Mouse (Mus musculus) limb, embryonic 13.5 days (tissue): ENCODE measurements around the gene Hyal1. TPM values are rescaled to one million over a fixed set of nuclear protein-coding genes. Genes with fewer than 3 reads are reported as not detected.
"Not testable (repeated sequence)": the region's sequence is repeated elsewhere in the genome, so short reads cannot be mapped to it uniquely, and the experiment has no call there.

Experiments used
- ATAC-seq: fragments of 200-750 bp; cut with Nextera tagmentation; 2 replicates; pipeline ENCODE4 v1.8.0; 2017; ENCODE audit warnings: low read depth, moderate number of reproducible peaks, moderate TSS enrichment; ENCODE audit not compliant: low FRiP score
- H3K27ac ChIP-seq: fragments of 300-500 bp; sonication (generic); 2 replicates; pipeline ENCODE4 v1.5.1; 2015; ENCODE audit warnings: inconsistent platforms, mild to moderate bottlenecking, moderate library complexity
- H3K27me3 ChIP-seq: fragments of 300-500 bp; sonication (generic); 2 replicates; pipeline ENCODE4 v1.6.1; 2015; ENCODE audit warnings: mild to moderate bottlenecking, inconsistent platforms
- H3K36me3 ChIP-seq: fragments of 300-500 bp; sonication (generic); 2 replicates; pipeline ENCODE4 v1.6.1; 2015; ENCODE audit warnings: inconsistent platforms, mild to moderate bottlenecking, moderate library complexity
- H3K4me1 ChIP-seq: fragments of 300-500 bp; sonication (generic); 2 replicates; pipeline ENCODE4 v1.6.1; 2015; ENCODE audit warnings: inconsistent platforms
- H3K4me2 ChIP-seq: fragments of 300-500 bp; sonication (generic); replicated peaks from 2 replicates; pipeline ENCODE4 v1.6.1; 2015; ENCODE audit warnings: inconsistent platforms, mild to moderate bottlenecking, moderate library complexity
- H3K4me3 ChIP-seq: fragments of 300-500 bp; sonication (generic); 2 replicates; pipeline ENCODE4 v1.5.1; 2015; ENCODE audit warnings: moderate library complexity, mild to moderate bottlenecking, inconsistent platforms
- H3K9ac ChIP-seq: fragments of 300-500 bp; sonication (generic); 2 replicates; pipeline ENCODE4 v1.6.1; 2015; ENCODE audit warnings: mild to moderate bottlenecking, inconsistent platforms
- H3K9me3 ChIP-seq: fragments of 300-500 bp; sonication (generic); 2 replicates; pipeline ENCODE4 v1.6.1; 2016; ENCODE audit warnings: inconsistent platforms
- WGBS: fragments of 180-500 bp; shearing (Covaris S2); methylation state at CpG from one replicate; pipeline ENCODE4 v1.1.7; 2015; 5-methylcytosine and 5-hydroxymethylcytosine counted together
- polyA plus RNA-seq: library from polyadenylated mRNA; unstranded; fragments of >200 nt; fragmentation: Nextera tagmentation; extraction: Ambion mirVana; gene quantifications from 2 replicates; pipeline ENCODE4 v1.2.1, GENCODE M21; 2015

The Hyal1 gene
- polyA plus RNA-seq, 1 experiment from 2014 or later: 13.4 TPM

GRCm38 (mm10) chr9:107551890-107552355 lies 24.8 kb upstream of the Hyal1 start:
- ATAC-seq: no peak
- 8% methylated on average over 8 of the region's 8 CpGs for WGBS
- Histone ChIP-seq H3K4me2 (peak overlapping the region; percentile 86), H3K9ac (peak overlapping the region; percentile 86), H3K9me3 (no peaks in the 10 kb centered on the region), H3K4me1 (peaks cover 61% of the 10 kb centered on the region), H3K27me3 (0 out of 2 replicates have a peak, but pooled peaks cover 3% of the 10 kb centered on the region), H3K36me3 (peaks cover 5% of the 10 kb centered on the region), H3K4me3 (peak overlapping the region; percentile 79), H3K27ac (peak overlapping the region; percentile 84)

GRCm38 (mm10) chr9:107552690-107553393 lies 23.9 kb upstream of the Hyal1 start:
- H3K4me2 ChIP-seq: peak overlapping the region; percentile 86
- H3K4me3 ChIP-seq: peak overlapping the region; percentile 79
- H3K4me1 ChIP-seq: peaks cover 53% of the 10 kb centered on the region
- no peak for ATAC-seq
- H3K27me3 ChIP-seq: 0 out of 2 replicates have a peak, but pooled peaks cover 3% of the 10 kb centered on the region
- H3K36me3 ChIP-seq: peaks cover 14% of the 10 kb centered on the region
- peak overlapping the region; percentile 86 for H3K9ac ChIP-seq
- H3K9me3 ChIP-seq: no peaks in the 10 kb centered on the region
- peak overlapping the region; percentile 89; the same call in 1 of the 2 replicates for H3K27ac ChIP-seq
- WGBS: 70% methylated on average over 5 of the region's 5 CpGs

GRCm38 (mm10) chr9:107553541-107554318 lies 23.0 kb upstream of the Hyal1 start:
- Histone ChIP-seq H3K9ac (peak overlapping the region; percentile 67), H3K9me3 (no peaks in the 10 kb centered on the region), H3K4me1 (peaks cover 53% of the 10 kb centered on the region), H3K36me3 (peaks cover 23% of the 10 kb centered on the region), H3K4me3 (peak overlapping the region; percentile 79), H3K4me2 (peak overlapping the region; percentile 86), H3K27ac (peak overlapping the region; percentile 89), H3K27me3 (0 out of 2 replicates have a peak, but pooled peaks cover 3% of the 10 kb centered on the region)
- WGBS: 2% methylated on average over 37 of the region's 37 CpGs
- ATAC-seq: peak; percentile 33

GRCm38 (mm10) chr9:107554319-107554825 lies 22.4 kb upstream of the Hyal1 start:
- under 1% methylated on average over 53 of the region's 53 CpGs for WGBS
- peak overlapping the region; percentile 96 for H3K27ac ChIP-seq
- H3K4me2 ChIP-seq: peak overlapping the region; percentile 86
- peaks cover 53% of the 10 kb centered on the region for H3K4me1 ChIP-seq
- H3K9me3 ChIP-seq: no peaks in the 10 kb centered on the region
- H3K36me3 ChIP-seq: peaks cover 30% of the 10 kb centered on the region
- peak overlapping the region; percentile 86 for H3K9ac ChIP-seq
- peak; percentile 94 for ATAC-seq
- peak overlapping the region; percentile 79 for H3K4me3 ChIP-seq
- 0 out of 2 replicates have a peak, but pooled peaks cover 3% of the 10 kb centered on the region for H3K27me3 ChIP-seq

- Histone ChIP-seq H3K4me3 (peak overlapping the region; percentile 79), H3K4me2 (peak overlapping the region; percentile 86), H3K27me3 (0 out of 2 replicates have a peak, but pooled peaks cover 3% of the 10 kb centered on the region), H3K4me1 (peaks cover 53% of the 10 kb centered on the region), H3K27ac (peak overlapping the region; percentile 96), H3K9me3 (no peaks in the 10 kb centered on the region), H3K36me3 (peaks cover 36% of the 10 kb centered on the region), H3K9ac (peak overlapping the region; percentile 86)
- no peak; the same call in 1 of the 2 replicates for ATAC-seq
- WGBS: under 1% methylated on average over 23 of the region's 23 CpGs
These were observed 21.7 kb upstream of the Hyal1 start for GRCm38 (mm10) chr9:107555031-107555457.

- Histone ChIP-seq H3K27me3 (no peaks in the 10 kb centered on the region), H3K36me3 (peaks cover 43% of the 10 kb centered on the region), H3K4me1 (peaks cover 46% of the 10 kb centered on the region), H3K4me2 (peak overlapping the region; percentile 86), H3K9ac (peak overlapping the region; percentile 86), H3K4me3 (peak overlapping the region; percentile 79), H3K9me3 (no peaks in the 10 kb centered on the region), H3K27ac (peak overlapping the region; percentile 96; the same call in 1 of the 2 replicates)
- ATAC-seq: no peak
- WGBS: 41% methylated on average over 2 of the region's 2 CpGs
These were observed 21.0 kb upstream of the Hyal1 start for GRCm38 (mm10) chr9:107555701-107556100.

- H3K36me3 ChIP-seq: peaks cover 49% of the 10 kb centered on the region
- H3K4me3 ChIP-seq: peak overlapping the region; percentile 79
- no peak overlapping the region for H3K27ac ChIP-seq
- H3K4me2 ChIP-seq: peak overlapping the region; percentile 86
- WGBS: 74% methylated on average over 3 of the region's 3 CpGs
- H3K9ac ChIP-seq: peak overlapping the region; percentile 86; the same call in 1 of the 2 replicates
- no peak for ATAC-seq
- peaks cover 40% of the 10 kb centered on the region for H3K4me1 ChIP-seq
- H3K27me3 ChIP-seq: no peaks in the 10 kb centered on the region
- no peaks in the 10 kb centered on the region for H3K9me3 ChIP-seq
These were observed 20.4 kb upstream of the Hyal1 start for GRCm38 (mm10) chr9:107556346-107556745.

- no peaks in the 10 kb centered on the region for H3K27me3 ChIP-seq
- peaks cover 61% of the 10 kb centered on the region for H3K36me3 ChIP-seq
- H3K4me2 ChIP-seq: peak within 1 kb of the TSS; percentile 87
- H3K9me3 ChIP-seq: no peaks in the 10 kb centered on the region
- ATAC-seq: peak; percentile 96
- peaks cover 35% of the 10 kb centered on the region for H3K4me1 ChIP-seq
- under 1% methylated on average over 42 of the region's 46 CpGs for WGBS
- peak within 1 kb of the TSS; percentile 55 for H3K27ac ChIP-seq
- peak within 1 kb of the TSS; percentile 93 for H3K4me3 ChIP-seq
- peak within 1 kb of the TSS; percentile 84 for H3K9ac ChIP-seq
These were observed 13.6 kb upstream of the Hyal1 start, which contains the start of gene Tusc2 for GRCm38 (mm10) chr9:107563029-107563581. Gene Tusc2 (plus strand): TSS chr9:107563255.

- WGBS: 46% methylated on average over 5 of the region's 5 CpGs
- H3K9me3 ChIP-seq, H3K9ac ChIP-seq, ATAC-seq, H3K4me3 ChIP-seq, H3K27me3 ChIP-seq, H3K27ac ChIP-seq: not testable (repeated sequence)
- Histone ChIP-seq H3K4me1 (peaks cover 48% of the 10 kb centered on the region), H3K4me2 (peak overlapping the region; percentile 16; the same call in 1 of the 2 replicates), H3K36me3 (peaks cover 40% of the 10 kb centered on the region)
These were observed 11.2 kb upstream of the Hyal1 start for GRCm38 (mm10) chr9:107565556-107565955.

GRCm38 (mm10) chr9:107566041-107566709 lies 10.6 kb upstream of the Hyal1 start:
- Histone ChIP-seq H3K9ac (no peak overlapping the region), H3K27me3 (no peaks in the 10 kb centered on the region), H3K4me2 (no peak overlapping the region), H3K4me1 (peaks cover 54% of the 10 kb centered on the region), H3K36me3 (peaks cover 40% of the 10 kb centered on the region), H3K4me3 (peak overlapping the region; percentile 15), H3K27ac (0 out of 2 replicates have a peak overlapping the region, but pooled peaks have one; percentile 6), H3K9me3 (no peaks in the 10 kb centered on the region)
- ATAC-seq: no peak
- WGBS: 56% methylated on average over 15 of the region's 15 CpGs

- Histone ChIP-seq H3K4me3 (no peak overlapping the region), H3K9me3 (no peaks in the 10 kb centered on the region), H3K36me3 (peaks cover 40% of the 10 kb centered on the region), H3K4me1 (peaks cover 61% of the 10 kb centered on the region), H3K9ac (no peak overlapping the region), H3K27ac (peak overlapping the region; percentile 15; the same call in 1 of the 2 replicates), H3K4me2 (peak overlapping the region; percentile 89; the same call in 1 of the 2 replicates), H3K27me3 (no peaks in the 10 kb centered on the region)
- no peak for ATAC-seq
- WGBS: 75% methylated on average over 3 of the region's 3 CpGs
These were observed 9.9 kb upstream of the Hyal1 start for GRCm38 (mm10) chr9:107566855-107567254.
